Mouse (Mus musculus) embryonic facial prominence, embryonic 11.5 days (tissue): ENCODE data around the gene Gan. TPM values are rescaled to one million over a fixed set of nuclear protein-coding genes. Genes with fewer than 3 reads are reported as not detected.
A peak's percentile ranks its signal among the peaks of the same experiment; 100 is the strongest.

Experiments used
- ATAC-seq: fragments of 200-750 bp; cut with Nextera tagmentation; replicated peaks from 2 replicates; pipeline ENCODE4 v1.8.0; 2017; ENCODE audit warnings: low read depth; ENCODE audit not compliant: insufficient number of reproducible peaks, low FRiP score, low TSS enrichment
- DNase-seq: peaks from one replicate; pipeline ENCODE4 v3.0.0-alpha.2; 2015; ENCODE audit warnings: low spot score
- H3K27ac ChIP-seq: fragments of 300-500 bp; sonication (generic); replicated peaks from 2 replicates; pipeline ENCODE4 v1.5.1; 2014; ENCODE audit warnings: mild to moderate bottlenecking, low read depth, low read length, control low read depth
- H3K27me3 ChIP-seq: fragments of 300-500 bp; sonication (generic); 2 replicates; pipeline ENCODE4 v1.6.1; 2014; ENCODE audit warnings: mild to moderate bottlenecking, low read length, moderate library complexity, mixed read lengths; ENCODE audit not compliant: control insufficient read depth, insufficient read depth
- H3K36me3 ChIP-seq: fragments of 300-500 bp; sonication (generic); replicated peaks from 2 replicates; pipeline ENCODE4 v1.6.1; 2014; ENCODE audit warnings: low read depth, mild to moderate bottlenecking, low read length, moderate library complexity, mixed read lengths; ENCODE audit not compliant: control insufficient read depth, insufficient read depth
- H3K4me1 ChIP-seq: fragments of 300-500 bp; sonication (generic); 2 replicates; pipeline ENCODE4 v1.6.1; 2014; ENCODE audit warnings: low read length, mixed read lengths; ENCODE audit not compliant: control insufficient read depth, insufficient read depth
- H3K4me2 ChIP-seq: fragments of 300-500 bp; sonication (generic); 2 replicates; pipeline ENCODE4 v1.6.1; 2014; ENCODE audit warnings: low read depth, mild to moderate bottlenecking, control low read depth, low read length, moderate library complexity
- H3K4me3 ChIP-seq: fragments of 300-500 bp; sonication (generic); 2 replicates; pipeline ENCODE4 v1.5.1; 2014; ENCODE audit warnings: low read depth, low read length, control low read depth
- H3K9ac ChIP-seq: fragments of 300-500 bp; sonication (generic); replicated peaks from 2 replicates; pipeline ENCODE4 v1.6.1; 2014; ENCODE audit warnings: mild to moderate bottlenecking, control low read depth, low read length
- H3K9me3 ChIP-seq: fragments of 300-500 bp; sonication (generic); replicated peaks from 2 replicates; pipeline ENCODE4 v1.6.1; 2016; ENCODE audit warnings: mild to moderate bottlenecking, low read length, inconsistent platforms, mixed read lengths; ENCODE audit not compliant: control insufficient read depth
- WGBS: fragments of 180-500 bp; shearing (Covaris S2); extraction: QIAGEN DNeasy Blood & Tissue Kit; methylation state at CpG from one replicate; pipeline ENCODE4 v1.1.7; 2014; 5-methylcytosine and 5-hydroxymethylcytosine counted together
- polyA plus RNA-seq: library from polyadenylated mRNA; unstranded; fragments of >200 nt; fragmentation: Nextera tagmentation; extraction: Ambion mirVana; gene quantifications from 2 replicates; pipeline ENCODE4 v1.2.1, GENCODE M21; 2014

Gene Gan
- polyA plus RNA-seq, 1 experiment from 2014 or later = 1.9 TPM

GRCm38 (mm10) chr8:117116534-117116933 lies 41.4 kb upstream of the Gan start:
- ATAC-seq (no peak), DNase-seq (no peak)
- Histone ChIP-seq H3K27me3 (no peaks in the 10 kb centered on the region), H3K4me2 (no peak overlapping the region), H3K9ac (no peak overlapping the region), H3K4me1 (peaks cover 3% of the 10 kb centered on the region; the same call in 1 of the 2 replicates), H3K36me3 (no peaks in the 10 kb centered on the region), H3K9me3 (no peaks in the 10 kb centered on the region), H3K27ac (no peak overlapping the region), H3K4me3 (no peak overlapping the region)
- WGBS = 73% methylated on average over 7 of the region's 7 CpGs

GRCm38 (mm10) chr8:117118409-117118808 lies 39.5 kb upstream of the Gan start:
- ATAC-seq = no peak
- no peak overlapping the region for H3K4me2 ChIP-seq
- H3K4me3 ChIP-seq = no peak overlapping the region
- no peak for DNase-seq
- H3K4me1 ChIP-seq = peaks cover 3% of the 10 kb centered on the region; the same call in 1 of the 2 replicates
- H3K27ac ChIP-seq = no peak overlapping the region
- 90% methylated on average over 9 of the region's 9 CpGs for WGBS
- H3K27me3 ChIP-seq = no peaks in the 10 kb centered on the region
- H3K9ac ChIP-seq = no peak overlapping the region
- H3K9me3 ChIP-seq = no peaks in the 10 kb centered on the region
- H3K36me3 ChIP-seq = no peaks in the 10 kb centered on the region

- WGBS = 60% methylated on average over 8 of the region's 8 CpGs
- Histone ChIP-seq H3K4me3 (no peak overlapping the region), H3K27ac (no peak overlapping the region), H3K27me3 (no peaks in the 10 kb centered on the region), H3K4me1 (no peaks in the 10 kb centered on the region), H3K9me3 (no peaks in the 10 kb centered on the region), H3K9ac (no peak overlapping the region), H3K36me3 (no peaks in the 10 kb centered on the region), H3K4me2 (no peak overlapping the region)
- no peak for DNase-seq
- no peak for ATAC-seq
Observed at GRCm38 (mm10) chr8:117121277-117121676, 36.7 kb upstream of the Gan start.

- Histone ChIP-seq H3K4me1 (no peaks in the 10 kb centered on the region), H3K27ac (no peak overlapping the region), H3K4me2 (no peak overlapping the region), H3K27me3 (no peaks in the 10 kb centered on the region), H3K9ac (no peak overlapping the region), H3K4me3 (no peak overlapping the region), H3K9me3 (no peaks in the 10 kb centered on the region), H3K36me3 (no peaks in the 10 kb centered on the region)
- 76% methylated on average over 13 of the region's 13 CpGs for WGBS
- ATAC-seq (no peak; the same call in 1 of the 2 replicates), DNase-seq (peak; percentile 18)
Observed at GRCm38 (mm10) chr8:117123850-117124633, 33.9 kb upstream of the Gan start.

GRCm38 (mm10) chr8:117125854-117126253 lies 32.1 kb upstream of the Gan start:
- DNase-seq (no peak), ATAC-seq (no peak)
- 85% methylated on average over 3 of the region's 3 CpGs for WGBS
- H3K27me3 ChIP-seq = no peaks in the 10 kb centered on the region
- H3K4me1 ChIP-seq = no peaks in the 10 kb centered on the region
- no peaks in the 10 kb centered on the region for H3K36me3 ChIP-seq
- H3K4me2 ChIP-seq = no peak overlapping the region
- no peaks in the 10 kb centered on the region for H3K9me3 ChIP-seq
- no peak overlapping the region for H3K9ac ChIP-seq
- H3K27ac ChIP-seq = no peak overlapping the region
- H3K4me3 ChIP-seq = no peak overlapping the region

GRCm38 (mm10) chr8:117126411-117126810 lies 31.5 kb upstream of the Gan start:
- H3K27me3 ChIP-seq = no peaks in the 10 kb centered on the region
- H3K4me3 ChIP-seq = no peak overlapping the region
- no peaks in the 10 kb centered on the region for H3K36me3 ChIP-seq
- no peak overlapping the region for H3K9ac ChIP-seq
- 95% methylated on average over 3 of the region's 3 CpGs for WGBS
- H3K4me1 ChIP-seq = no peaks in the 10 kb centered on the region
- H3K4me2 ChIP-seq = no peak overlapping the region
- ATAC-seq (no peak), DNase-seq (no peak)
- no peaks in the 10 kb centered on the region for H3K9me3 ChIP-seq
- H3K27ac ChIP-seq = no peak overlapping the region

GRCm38 (mm10) chr8:117127063-117127462 lies 30.9 kb upstream of the Gan start:
- Histone ChIP-seq H3K9me3 (no peaks in the 10 kb centered on the region), H3K4me1 (no peaks in the 10 kb centered on the region), H3K27me3 (no peaks in the 10 kb centered on the region), H3K9ac (no peak overlapping the region), H3K4me3 (no peak overlapping the region), H3K27ac (no peak overlapping the region), H3K36me3 (no peaks in the 10 kb centered on the region), H3K4me2 (no peak overlapping the region)
- 88% methylated on average over 8 of the region's 8 CpGs for WGBS
- ATAC-seq (no peak), DNase-seq (no peak)

GRCm38 (mm10) chr8:117133702-117134101 lies 24.2 kb upstream of the Gan start:
- ATAC-seq (no peak), DNase-seq (no peak)
- Histone ChIP-seq H3K36me3 (no peaks in the 10 kb centered on the region), H3K9ac (no peak overlapping the region), H3K27ac (no peak overlapping the region), H3K4me1 (no peaks in the 10 kb centered on the region; the same call in 1 of the 2 replicates), H3K27me3 (no peaks in the 10 kb centered on the region), H3K4me3 (no peak overlapping the region), H3K9me3 (no peaks in the 10 kb centered on the region), H3K4me2 (no peak overlapping the region)
- WGBS = 88% methylated on average over 3 of the region's 3 CpGs
